Mouse (Mus musculus) frontal cortex, postnatal 10 days (tissue): ENCODE data around the gene Dap.
A peak's percentile ranks its signal among the peaks of the same experiment; 100 is the strongest.

Source experiments
- DNase-seq, 2 experiments: peaks; one replicate each; pipeline ENCODE4 v3.0.0; 2022; ENCODE audit warnings: low spot score in 2 of 2, mixed read lengths in 1 of 2

The Dap gene

GRCm38 (mm10) chr15:31264827-31265226, 40.7 kb downstream of the Dap start:
- peak; percentile 60 to 84 for DNase-seq

GRCm38 (mm10) chr15:31265404-31265803, 41.3 kb downstream of the Dap start:
- no peak for DNase-seq

GRCm38 (mm10) chr15:31265845-31266244, 41.7 kb downstream of the Dap start:
- no peak for DNase-seq

GRCm38 (mm10) chr15:31268148-31268547, 44.0 kb downstream of the Dap start:
- no peak for DNase-seq

GRCm38 (mm10) chr15:31269558-31269957, 45.4 kb downstream of the Dap start:
- no peak for DNase-seq

- DNase-seq = no peak
Observed at GRCm38 (mm10) chr15:31272695-31273094, 48.6 kb downstream of the Dap start.

GRCm38 (mm10) chr15:31273509-31273908, 49.4 kb downstream of the Dap start:
- DNase-seq = no peak

- DNase-seq = no peak
Observed at GRCm38 (mm10) chr15:31278090-31278489, 54.0 kb downstream of the Dap start.

- DNase-seq = no peak
Observed at GRCm38 (mm10) chr15:31279120-31279519, 55.0 kb downstream of the Dap start.

GRCm38 (mm10) chr15:31279577-31280004, 55.5 kb downstream of the Dap start:
- no peak for DNase-seq

- no peak for DNase-seq
Observed at GRCm38 (mm10) chr15:31280059-31280458, 55.9 kb downstream of the Dap start.

- DNase-seq = no peak
Observed at GRCm38 (mm10) chr15:31280683-31281082, 56.6 kb downstream of the Dap start.

- no peak for DNase-seq
Observed at GRCm38 (mm10) chr15:31281830-31282229, 57.7 kb downstream of the Dap start.

GRCm38 (mm10) chr15:31282353-31282752, 58.2 kb downstream of the Dap start:
- no peak for DNase-seq

- no peak for DNase-seq
Observed at GRCm38 (mm10) chr15:31284142-31284541, 60.0 kb downstream of the Dap start.

GRCm38 (mm10) chr15:31284922-31285631, 61.0 kb downstream of the Dap start:
- no peak for DNase-seq

GRCm38 (mm10) chr15:31285695-31286094, 61.6 kb downstream of the Dap start:
- DNase-seq = no peak

GRCm38 (mm10) chr15:31292627-31293026, 68.5 kb downstream of the Dap start:
- DNase-seq = no peak

GRCm38 (mm10) chr15:31294311-31294710, 70.2 kb downstream of the Dap start:
- no peak for DNase-seq

- no peak for DNase-seq
Observed at GRCm38 (mm10) chr15:31296882-31297776, 73.0 kb downstream of the Dap start.

GRCm38 (mm10) chr15:31297777-31298137, 73.6 kb downstream of the Dap start:
- no peak for DNase-seq

GRCm38 (mm10) chr15:31299258-31299917, 75.3 kb downstream of the Dap start:
- DNase-seq = no peak
